Mouse (Mus musculus): ENCODE measurements around the gene Slc2a5. TPM values are rescaled to one million over a fixed set of nuclear protein-coding genes. Genes with fewer than 3 reads are reported as not detected.

Slc2a5 gene
- polyA plus RNA-seq, 1 experiment: 20.2 TPM

GRCm38 (mm10) chr4:150097847-150098246, 21.2 kb upstream of the Slc2a5 start:
- no peak for DNase-seq (ENCODE audit: low read depth, low spot score)
- WGBS: 48% methylated on average over 4 of the region's 4 CpGs

- peak; percentile 47 for DNase-seq (ENCODE audit: low read depth, low spot score)
- WGBS: 16% methylated on average over 10 of the region's 10 CpGs
Observed at GRCm38 (mm10) chr4:150098880-150099279, 20.2 kb upstream of the Slc2a5 start.

GRCm38 (mm10) chr4:150102822-150103221, 16.3 kb upstream of the Slc2a5 start:
- no peak for DNase-seq (ENCODE audit: low read depth, low spot score)
- 76% methylated on average over 7 of the region's 7 CpGs for WGBS

GRCm38 (mm10) chr4:150105671-150106070, 13.4 kb upstream of the Slc2a5 start:
- WGBS: 32% methylated on average over 7 of the region's 7 CpGs
- DNase-seq (ENCODE audit: low read depth, low spot score): no peak

GRCm38 (mm10) chr4:150106637-150107036, 12.4 kb upstream of the Slc2a5 start:
- no peak for DNase-seq (ENCODE audit: low read depth, low spot score)
- 77% methylated on average over 5 of the region's 5 CpGs for WGBS

- no peak for DNase-seq (ENCODE audit: low read depth, low spot score)
- WGBS: 62% methylated on average over 3 of the region's 3 CpGs
Observed at GRCm38 (mm10) chr4:150109636-150110035, 9.4 kb upstream of the Slc2a5 start.

GRCm38 (mm10) chr4:150110373-150110772, 8.7 kb upstream of the Slc2a5 start:
- no peak for DNase-seq (ENCODE audit: low read depth, low spot score)
- WGBS: 83% methylated on average over 9 of the region's 9 CpGs

- no peak for DNase-seq (ENCODE audit: low read depth, low spot score)
- 4% methylated on average over 15 of the region's 15 CpGs for WGBS
Observed at GRCm38 (mm10) chr4:150112867-150113266, 6.2 kb upstream of the Slc2a5 start.

GRCm38 (mm10) chr4:150114505-150115061, 4.5 kb upstream of the Slc2a5 start:
- 67% methylated on average over 26 of the region's 26 CpGs for WGBS
- DNase-seq (ENCODE audit: low read depth, low spot score): no peak

GRCm38 (mm10) chr4:150117311-150117710, 1.8 kb upstream of the Slc2a5 start:
- WGBS: 39% methylated on average over 5 of the region's 5 CpGs
- DNase-seq (ENCODE audit: low read depth, low spot score): no peak

- no peak for DNase-seq (ENCODE audit: low read depth, low spot score)
- WGBS: 66% methylated on average over 6 of the region's 6 CpGs
Observed at GRCm38 (mm10) chr4:150118163-150118562, 920 bp upstream of the Slc2a5 start.

GRCm38 (mm10) chr4:150119640-150120039, 557 bp downstream of the Slc2a5 start:
- DNase-seq (ENCODE audit: low read depth, low spot score): no peak
- 27% methylated on average over 14 of the region's 14 CpGs for whole genome bisulfite sequencing

GRCm38 (mm10) chr4:150120173-150120833, 1.2 kb downstream of the Slc2a5 start:
- DNase-seq (ENCODE audit: low read depth, low spot score): no peak
- 16% methylated on average over 15 of the region's 15 CpGs for WGBS

- 43% methylated on average over 8 of the region's 8 CpGs for WGBS
- DNase-seq (ENCODE audit: low read depth, low spot score): no peak
Observed at GRCm38 (mm10) chr4:150121430-150121829, 2.3 kb downstream of the Slc2a5 start.

GRCm38 (mm10) chr4:150122476-150122875, 3.4 kb downstream of the Slc2a5 start:
- no peak for DNase-seq (ENCODE audit: low read depth, low spot score)
- WGBS: 76% methylated on average over 3 of the region's 3 CpGs

GRCm38 (mm10) chr4:150126373-150126772, 7.3 kb downstream of the Slc2a5 start:
- DNase-seq (ENCODE audit: low read depth, low spot score): no peak
- 88% methylated on average over 5 of the region's 5 CpGs for WGBS

- WGBS: 89% methylated on average over 7 of the region's 7 CpGs
- no peak for DNase-seq (ENCODE audit: low read depth, low spot score)
Observed at GRCm38 (mm10) chr4:150127894-150128293, 8.8 kb downstream of the Slc2a5 start.

- 84% methylated on average over 8 of the region's 8 CpGs for WGBS
- no peak for DNase-seq (ENCODE audit: low read depth, low spot score)
Observed at GRCm38 (mm10) chr4:150128571-150128970, 9.5 kb downstream of the Slc2a5 start.

GRCm38 (mm10) chr4:150130661-150131060, 11.6 kb downstream of the Slc2a5 start:
- 29% methylated on average over 2 of the region's 2 CpGs for WGBS
- no peak for DNase-seq (ENCODE audit: low read depth, low spot score)

- 15% methylated on average over 24 of the region's 24 CpGs for WGBS
- no peak for DNase-seq (ENCODE audit: low read depth, low spot score)
Observed at GRCm38 (mm10) chr4:150132692-150133271, 13.7 kb downstream of the Slc2a5 start.

GRCm38 (mm10) chr4:150135254-150135653, 16.2 kb downstream of the Slc2a5 start:
- 81% methylated on average over 7 of the region's 7 CpGs for WGBS
- no peak for DNase-seq (ENCODE audit: low read depth, low spot score)

All from large intestine, adult 2 months (tissue).